Mouse (Mus musculus) heart, adult 2 months (tissue): ENCODE measurements around the gene Mef2d.

Experiments used
- CTCF ChIP-seq: fragments of 200-600 bp; IDR thresholded peaks from 2 replicates; pipeline ENCODE4 v1.8.1; 2022; ENCODE audit warnings: antibody characterized with exemption, mild to moderate bottlenecking, moderate library complexity
- POLR2A ChIP-seq: fragments of 200-500 bp; IDR thresholded peaks from 2 replicates; pipeline ENCODE4 v1.6.1; 2011; ENCODE audit warnings: mild to moderate bottlenecking, low read depth, low read length, control low read depth; ENCODE audit not compliant: insufficient read depth

DNA sequence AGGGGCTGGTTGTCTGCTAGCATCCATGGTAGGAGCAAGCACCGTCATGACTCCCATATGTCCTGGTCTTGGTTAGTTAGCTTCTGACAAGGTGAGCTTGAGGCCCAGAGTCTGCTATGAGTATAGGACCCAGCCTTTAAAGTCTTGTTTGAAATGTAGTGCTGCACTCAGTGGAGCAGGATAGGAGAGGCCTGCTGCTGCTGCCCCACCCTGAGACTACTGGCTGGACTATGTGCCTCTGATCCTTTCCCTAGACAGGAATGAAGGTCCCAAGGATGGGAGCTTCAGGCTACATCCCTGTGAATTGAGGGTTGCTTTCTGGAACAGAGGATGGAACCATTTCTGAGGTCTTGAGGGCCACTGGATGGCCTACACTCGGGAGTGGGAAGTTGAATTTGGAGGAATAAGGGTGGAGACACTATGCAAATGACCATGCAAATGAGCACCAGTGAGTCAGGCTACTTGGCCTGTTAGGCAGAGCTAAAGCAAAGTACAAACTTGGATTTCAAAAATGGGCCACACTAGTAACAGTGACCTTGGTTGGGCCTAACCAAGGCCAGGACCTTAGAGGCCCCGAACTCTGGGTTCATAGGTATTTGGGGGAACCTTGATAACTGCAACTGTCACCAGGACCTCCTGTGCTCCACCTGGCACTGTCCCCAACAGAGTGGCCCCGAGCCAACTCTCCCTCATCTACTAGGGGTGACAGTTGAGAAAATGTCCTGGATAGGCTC lies 6.8 kb downstream of the Mef2d start:
- no peak for TF ChIP-seq CTCF
- no peak for TF ChIP-seq POLR2A
